Mouse (Mus musculus) CH12.LX (cell line): ENCODE measurements around the gene Lrrc23. TPM values are rescaled to one million over a fixed set of nuclear protein-coding genes. Genes with fewer than 3 reads are reported as not detected.

Source experiments
- DNase-seq: peaks from one replicate; pipeline ENCODE4 v3.0.0-alpha.2; 2013; ENCODE audit errors: extremely low read depth
- H3K27ac ChIP-seq: 2 replicates; pipeline ENCODE4 v1.5.1; 2012; ENCODE audit warnings: low read depth, mild to moderate bottlenecking, control low read depth, moderate library complexity; ENCODE audit not compliant: insufficient read depth
- H3K27me3 ChIP-seq: replicated peaks from 2 replicates; pipeline ENCODE3; 2012; ENCODE audit warnings: inconsistent platforms
- H3K36me3 ChIP-seq, 2 experiments: replicated peaks in 1 of 2; 2 replicates each; pipeline versions ENCODE3 to v1.6.1; 2012; ENCODE audit warnings: inconsistent platforms in 1 of 2, low read length in 1 of 2, mild to moderate bottlenecking in 1 of 2, mixed read lengths in 1 of 2, moderate library complexity in 1 of 2; ENCODE audit not compliant: control insufficient read depth in 1 of 2, insufficient read depth in 1 of 2
- H3K4me1 ChIP-seq, 2 experiments: 2 replicates each; pipeline ENCODE4 v1.6.1; 2012; ENCODE audit warnings: inconsistent platforms in 1 of 2, moderate library complexity in 1 of 2; ENCODE audit not compliant: insufficient read depth in 2 of 2, control insufficient read depth in 1 of 2
- H3K4me2 ChIP-seq: 2 replicates; pipeline ENCODE4 v1.6.1; 2012; ENCODE audit warnings: low read depth, mild to moderate bottlenecking, control low read depth; ENCODE audit not compliant: poor library complexity, insufficient read depth, severe bottlenecking
- H3K4me3 ChIP-seq, 3 experiments: fragments of 150-350 bp in 1 of 3; sonication (generic) in 1 of 3; replicated peaks in 1 of 3; 2 replicates each; pipeline versions ENCODE3 to v1.5.1; 2011 to 2012; ENCODE audit warnings: low read depth in 2 of 3, low read length in 2 of 3, mild to moderate bottlenecking in 2 of 3, moderate library complexity in 2 of 3, control low read depth in 1 of 3, improper control_type of control experiment in 1 of 3, inconsistent platforms in 1 of 3, mixed read lengths in 1 of 3; ENCODE audit not compliant: poor library complexity in 1 of 3
- H3K79me2 ChIP-seq: replicated peaks from 2 replicates; pipeline ENCODE4 v1.6.1; 2012; ENCODE audit warnings: mild to moderate bottlenecking, moderate library complexity; ENCODE audit not compliant: control insufficient read depth, poor library complexity, insufficient read depth, severe bottlenecking; ENCODE audit errors: extremely low read depth
- H3K9ac ChIP-seq: 2 replicates; pipeline ENCODE4 v1.6.1; 2012; ENCODE audit warnings: low read depth, mild to moderate bottlenecking, control low read depth, moderate library complexity; ENCODE audit not compliant: insufficient read depth
- H3K9me3 ChIP-seq: replicated peaks from 2 replicates; pipeline ENCODE3; 2012; ENCODE audit warnings: low read length, inconsistent platforms, mixed read lengths
- BHLHE40 ChIP-seq: IDR thresholded peaks from 2 replicates; pipeline ENCODE4 v1.6.1; 2011; ENCODE audit warnings: mild to moderate bottlenecking, low read depth, low read length, improper control_type of control experiment
- E2F4 ChIP-seq: IDR thresholded peaks from 2 replicates; pipeline ENCODE4 v1.6.1; 2011; ENCODE audit warnings: low read depth, low read length, improper control_type of control experiment; ENCODE audit not compliant: insufficient replicate concordance
- HCFC1 ChIP-seq: IDR thresholded peaks from 2 replicates; pipeline ENCODE4 v1.6.1; 2012; ENCODE audit warnings: low read depth, mild to moderate bottlenecking, inconsistent platforms, low read length, improper control_type of control experiment
- IRF4 ChIP-seq: IDR thresholded peaks from 2 replicates; pipeline ENCODE4 v1.6.1; 2014; ENCODE audit warnings: low read depth, mild to moderate bottlenecking, inconsistent platforms, low read length, improper control_type of control experiment
- JUN ChIP-seq: IDR thresholded peaks from 2 replicates; pipeline ENCODE4 v1.6.1; 2011; ENCODE audit warnings: low read depth, mild to moderate bottlenecking, low read length, improper control_type of control experiment, moderate library complexity; ENCODE audit not compliant: insufficient read depth
- MAFK ChIP-seq: IDR thresholded peaks from 2 replicates; pipeline ENCODE4 v1.6.1; 2011; ENCODE audit warnings: low read length, improper control_type of control experiment; ENCODE audit not compliant: insufficient replicate concordance
- POLR2AphosphoS2 ChIP-seq: IDR thresholded peaks from 2 replicates; pipeline ENCODE4 v1.6.1; 2011; ENCODE audit warnings: low read depth, low read length, improper control_type of control experiment
- RAD21 ChIP-seq: IDR thresholded peaks from 2 replicates; pipeline ENCODE4 v1.6.1; 2011; ENCODE audit warnings: low read depth, mild to moderate bottlenecking, low read length, improper control_type of control experiment, moderate library complexity
- SIN3A ChIP-seq: IDR thresholded peaks from 2 replicates; pipeline ENCODE4 v1.6.1; 2012; ENCODE audit warnings: low read length, improper control_type of control experiment, inconsistent platforms
- TCF12 ChIP-seq: IDR thresholded peaks from 2 replicates; pipeline ENCODE4 v1.6.1; 2014; ENCODE audit warnings: low read depth, mild to moderate bottlenecking, inconsistent platforms, low read length, improper control_type of control experiment
- UBTF ChIP-seq: IDR thresholded peaks from 2 replicates; pipeline ENCODE4 v1.6.1; 2012; ENCODE audit warnings: low read depth, mild to moderate bottlenecking, inconsistent platforms, low read length, improper control_type of control experiment, moderate library complexity
- USF2 ChIP-seq: conservative IDR thresholded peaks from 2 replicates; pipeline ENCODE4 v1.6.1; 2011; ENCODE audit warnings: low read depth, low read length, improper control_type of control experiment
- ZC3H11A ChIP-seq: IDR thresholded peaks from 2 replicates; pipeline ENCODE4 v1.6.1; 2012; ENCODE audit warnings: low read depth, mild to moderate bottlenecking, inconsistent platforms, low read length, improper control_type of control experiment
- dilution Hi-C: fragments of 300-500 bp; cut with MboI; formaldehyde crosslinking; loops from 2 replicates; pipeline ENCODE4 v1.14.3; 2020; ENCODE audit warnings: low sequenced_read_pairs; ENCODE audit not compliant: extremely low pct_unique_long_range_greater_than_20kb, extremely low pct_ligation_motif_present
- in situ Hi-C: fragments of 300-500 bp; cut with MboI; formaldehyde crosslinking; loops from 3 replicates; pipeline ENCODE4 v1.14.3; 2019; ENCODE audit warnings: low sequenced_read_pairs, low pct_ligation_motif_present, low pct_unique_long_range_greater_than_20kb, mixed read lengths
- polyA plus RNA-seq: library from polyadenylated mRNA; unstranded; fragments of >175 nt; gene quantifications from 2 replicates; pipeline ENCODE4 v1.2.1, GENCODE M21; 2012; ENCODE audit warnings: low read depth; ENCODE audit not compliant: insufficient read length
- total RNA-seq, 2 experiments: library from RNA; depleted of rRNA; stranded (reverse); fragments of 300-350 nt in 1 of 2; fragments of >200 nt in 1 of 2; gene quantifications; 2 replicates each; pipeline ENCODE4 v1.2.3; 2012 to 2014

Lrrc23 gene
- total and polyA plus RNA-seq, 3 experiments = 0.20 TPM; not detected in 2

- TF ChIP-seq ZC3H11A = peak; percentile 46; the same call in 1 of the 2 replicates
Measured at GRCm38 (mm10) chr6:124745490-124746295, 33.8 kb downstream of the Lrrc23 start (continued).

GRCm38 (mm10) chr6:124744755-124745321 is 34.7 kb downstream of the Lrrc23 start:
- TF ChIP-seq UBTF (0 out of 2 replicates have a peak, but pooled peaks have one; percentile 26), RAD21 (no peak), POLR2AphosphoS2 (no peak), BHLHE40 (peak; percentile 49; the same call in 1 of the 2 replicates), USF2 (no peak), TCF12 (no peak)
- peak overlapping the region; percentile 26; the same call in 1 of the 2 replicates for H3K27ac ChIP-seq
- peaks cover 17 to 49% of the 10 kb centered on the region in 2 experiments for H3K4me1 ChIP-seq
- DNase-seq = no peak
- peak overlapping the region; percentile 42 to 63 (median 42) for H3K4me3 ChIP-seq
- H3K79me2 ChIP-seq = no peaks in the 10 kb centered on the region
- H3K36me3 ChIP-seq = peaks cover 38 to 54% of the 10 kb centered on the region in 2 experiments
- no peaks in the 10 kb centered on the region for H3K27me3 ChIP-seq
- peak overlapping the region; percentile 67 for H3K4me2 ChIP-seq
- dilution Hi-C loops = no loop called here
- no peaks in the 10 kb centered on the region for H3K9me3 ChIP-seq
- H3K9ac ChIP-seq = peak overlapping the region; percentile 67
- in situ Hi-C loops = no loop called here

- dilution Hi-C loops = no loop called here
Measured at GRCm38 (mm10) chr6:124743647-124744046, 35.9 kb downstream of the Lrrc23 start.

More at GRCm38 (mm10) chr6:124743647-124744046, 35.9 kb downstream of the Lrrc23 start:
- H3K9me3 ChIP-seq = no peaks in the 10 kb centered on the region
- no peak overlapping the region for H3K4me2 ChIP-seq
- no peak for DNase-seq
- H3K36me3 ChIP-seq = peaks cover 35 to 44% of the 10 kb centered on the region in 2 experiments
- H3K27me3 ChIP-seq = no peaks in the 10 kb centered on the region
- no peak overlapping the region for H3K4me3 ChIP-seq
- H3K79me2 ChIP-seq = no peaks in the 10 kb centered on the region
- no peak overlapping the region for H3K9ac ChIP-seq
- TF ChIP-seq JUN = no peak
- no peak for TF ChIP-seq MAFK
- no peak for TF ChIP-seq POLR2AphosphoS2
- no peak for TF ChIP-seq HCFC1
- TF ChIP-seq E2F4 = no peak
- no peak for TF ChIP-seq IRF4
- no peak for TF ChIP-seq ZC3H11A
- no peak for TF ChIP-seq SIN3A
- H3K27ac ChIP-seq = no peak overlapping the region
- H3K4me1 ChIP-seq = peaks cover 26 to 61% of the 10 kb centered on the region in 2 experiments
- in situ Hi-C loops = no loop called here
